Mouse (Mus musculus) intestine, embryonic 16.5 days (tissue): ENCODE measurements around the gene Mpzl1. TPM values are rescaled to one million over a fixed set of nuclear protein-coding genes. Genes with fewer than 3 reads are reported as not detected.

ENCODE experiments used
- ATAC-seq: fragments of 200-750 bp; cut with Nextera tagmentation; 2 replicates; pipeline ENCODE4 v1.8.0; 2017; ENCODE audit warnings: moderate TSS enrichment, moderate library complexity
- H3K27ac ChIP-seq: fragments of 300-500 bp; sonication (generic); 2 replicates; pipeline ENCODE4 v1.5.1; 2014; ENCODE audit warnings: mild to moderate bottlenecking, low read length
- H3K27me3 ChIP-seq: fragments of 300-500 bp; sonication (generic); replicated peaks from 2 replicates; pipeline ENCODE4 v1.6.1; 2014; ENCODE audit warnings: low read length, control low read depth, mixed read lengths; ENCODE audit not compliant: control insufficient read depth, insufficient read depth
- H3K36me3 ChIP-seq: fragments of 300-500 bp; sonication (generic); 2 replicates; pipeline ENCODE4 v1.6.1; 2014; ENCODE audit warnings: low read length, control low read depth; ENCODE audit not compliant: control insufficient read depth, insufficient read depth
- H3K4me1 ChIP-seq: fragments of 300-500 bp; sonication (generic); 2 replicates; pipeline ENCODE4 v1.6.1; 2014; ENCODE audit warnings: low read length, control low read depth, mixed read lengths; ENCODE audit not compliant: control insufficient read depth, insufficient read depth
- H3K4me2 ChIP-seq: fragments of 300-500 bp; sonication (generic); 2 replicates; pipeline ENCODE4 v1.6.1; 2014; ENCODE audit warnings: low read depth, low read length, control low read depth
- H3K4me3 ChIP-seq: fragments of 300-500 bp; sonication (generic); 2 replicates; pipeline ENCODE4 v1.5.1; 2014; ENCODE audit warnings: mild to moderate bottlenecking, low read length
- H3K9ac ChIP-seq: fragments of 300-500 bp; sonication (generic); 2 replicates; pipeline ENCODE4 v1.6.1; 2014; ENCODE audit warnings: low read depth, low read length
- H3K9me3 ChIP-seq: fragments of 300-500 bp; sonication (generic); 2 replicates; pipeline ENCODE4 v1.6.1; 2016; ENCODE audit warnings: low read length, control low read depth; ENCODE audit not compliant: control insufficient read depth
- WGBS: fragments of 180-500 bp; shearing (Covaris S2); extraction: QIAGEN DNeasy Blood & Tissue Kit; methylation state at CpG from one replicate; pipeline ENCODE4 v1.1.7; 2014; 5-methylcytosine and 5-hydroxymethylcytosine counted together
- polyA plus RNA-seq: library from polyadenylated mRNA; unstranded; fragments of >200 nt; fragmentation: Nextera tagmentation; extraction: Ambion mirVana; gene quantifications from 2 replicates; pipeline ENCODE4 v1.2.1, GENCODE M21; 2015

The Mpzl1 gene
- polyA plus RNA-seq, 1 experiment from 2014 or later, result 110 TPM

- H3K4me2 ChIP-seq, result peak overlapping the region; percentile 28
- WGBS, result 27% methylated on average over 8 of the region's 8 CpGs
- H3K4me1 ChIP-seq, result peaks cover 29% of the 10 kb centered on the region
- H3K4me3 ChIP-seq, result no peak overlapping the region; the same call in 1 of the 2 replicates
- no peaks in the 10 kb centered on the region for H3K36me3 ChIP-seq
- ATAC-seq, result peak; percentile 13; the same call in 1 of the 2 replicates
- no peaks in the 10 kb centered on the region for H3K27me3 ChIP-seq
- no peaks in the 10 kb centered on the region for H3K9me3 ChIP-seq
- H3K27ac ChIP-seq, result peak overlapping the region; percentile 76
- H3K9ac ChIP-seq, result peak overlapping the region; percentile 23
Measured at GRCm38 (mm10) chr1:165629975-165630374, 4.4 kb downstream of the Mpzl1 start.

GRCm38 (mm10) chr1:165628603-165629002 is 5.7 kb downstream of the Mpzl1 start:
- Histone ChIP-seq H3K9me3 (no peaks in the 10 kb centered on the region), H3K4me2 (no peak overlapping the region), H3K9ac (no peak overlapping the region), H3K4me3 (no peak overlapping the region), H3K4me1 (peaks cover 26% of the 10 kb centered on the region), H3K27ac (no peak overlapping the region), H3K27me3 (no peaks in the 10 kb centered on the region), H3K36me3 (no peaks in the 10 kb centered on the region)
- WGBS, result 82% methylated on average over 1 of the region's 1 CpGs
- no peak for ATAC-seq

- no peak overlapping the region for H3K4me2 ChIP-seq
- 65% methylated on average over 5 of the region's 5 CpGs for WGBS
- no peak for ATAC-seq
- H3K9me3 ChIP-seq, result no peaks in the 10 kb centered on the region
- H3K36me3 ChIP-seq, result no peaks in the 10 kb centered on the region
- H3K27me3 ChIP-seq, result no peaks in the 10 kb centered on the region
- H3K4me1 ChIP-seq, result peaks cover 18% of the 10 kb centered on the region
- no peak overlapping the region for H3K27ac ChIP-seq
- no peak overlapping the region for H3K9ac ChIP-seq
- H3K4me3 ChIP-seq, result no peak overlapping the region
Measured at GRCm38 (mm10) chr1:165625896-165626295, 8.4 kb downstream of the Mpzl1 start.

- ATAC-seq, result no peak
- no peaks in the 10 kb centered on the region for H3K36me3 ChIP-seq
- no peaks in the 10 kb centered on the region for H3K27me3 ChIP-seq
- no peak overlapping the region for H3K27ac ChIP-seq
- no peak overlapping the region for H3K4me2 ChIP-seq
- H3K4me3 ChIP-seq, result no peak overlapping the region
- no peaks in the 10 kb centered on the region for H3K9me3 ChIP-seq
- no peak overlapping the region for H3K9ac ChIP-seq
- 84% methylated on average over 5 of the region's 5 CpGs for WGBS
- H3K4me1 ChIP-seq, result peaks cover 14% of the 10 kb centered on the region
Measured at GRCm38 (mm10) chr1:165625058-165625457, 9.3 kb downstream of the Mpzl1 start.

GRCm38 (mm10) chr1:165618201-165618624 is 16.1 kb downstream of the Mpzl1 start:
- Histone ChIP-seq H3K4me3 (no peak overlapping the region), H3K27ac (no peak overlapping the region; the same call in 1 of the 2 replicates), H3K9me3 (0 out of 2 replicates have a peak, but pooled peaks cover 4% of the 10 kb centered on the region), H3K4me2 (no peak overlapping the region), H3K4me1 (peaks cover 19% of the 10 kb centered on the region), H3K9ac (no peak overlapping the region), H3K36me3 (peaks cover 11% of the 10 kb centered on the region; the same call in 1 of the 2 replicates), H3K27me3 (no peaks in the 10 kb centered on the region)
- ATAC-seq, result 0 out of 2 replicates have a peak, but pooled peaks have one; percentile 19
- 69% methylated on average over 9 of the region's 9 CpGs for WGBS

DNA sequence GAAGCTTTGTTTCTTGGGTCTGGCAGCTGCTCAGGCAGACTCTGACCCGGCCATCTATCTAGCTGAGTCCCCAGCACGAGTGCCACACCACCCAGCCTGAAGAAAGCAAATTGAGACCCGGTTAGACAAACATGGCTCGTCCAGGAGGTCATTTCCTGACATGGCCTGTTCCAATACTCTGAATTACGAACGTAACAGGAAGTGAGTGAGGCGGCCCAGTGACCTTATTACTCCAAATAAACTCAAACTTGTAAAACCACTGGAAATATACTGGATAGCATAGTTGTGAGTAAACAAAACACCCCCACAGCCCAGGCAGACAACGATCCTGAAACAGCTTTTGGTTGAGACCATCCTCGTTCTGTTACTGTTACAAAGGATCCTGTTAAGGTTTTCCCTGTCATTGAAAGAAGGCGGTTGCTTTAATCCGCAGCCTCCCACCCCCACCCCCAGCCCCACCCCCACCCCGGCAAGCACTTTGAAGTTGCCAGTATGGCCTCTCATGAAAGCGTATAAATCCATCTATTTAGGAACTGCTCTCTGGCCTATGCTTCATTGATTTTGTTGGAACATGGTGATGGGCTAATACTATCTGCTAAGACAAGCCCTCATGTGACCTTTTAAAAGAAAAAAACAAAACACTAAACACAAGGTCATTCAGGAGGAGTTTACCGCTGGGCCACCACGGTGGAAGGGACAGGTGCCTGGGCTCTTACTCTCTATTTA is 17.0 kb downstream of the Mpzl1 start:
- peaks cover 19% of the 10 kb centered on the region for H3K4me1 ChIP-seq
- H3K4me2 ChIP-seq, result peak overlapping the region; percentile 34
- WGBS, result 15% methylated on average over 15 of the region's 15 CpGs
- peak overlapping the region; percentile 21; the same call in 1 of the 2 replicates for H3K9ac ChIP-seq
- no peaks in the 10 kb centered on the region for H3K27me3 ChIP-seq
- 0 out of 2 replicates have a peak, but pooled peaks cover 4% of the 10 kb centered on the region for H3K9me3 ChIP-seq
- peak; percentile 85 for ATAC-seq
- H3K27ac ChIP-seq, result peak overlapping the region; percentile 81
- peaks cover 11% of the 10 kb centered on the region; the same call in 1 of the 2 replicates for H3K36me3 ChIP-seq
- H3K4me3 ChIP-seq, result no peak overlapping the region

GRCm38 (mm10) chr1:165616652-165617051 is 17.7 kb downstream of the Mpzl1 start:
- H3K4me3 ChIP-seq, result no peak overlapping the region
- peaks cover 11% of the 10 kb centered on the region; the same call in 1 of the 2 replicates for H3K36me3 ChIP-seq
- no peaks in the 10 kb centered on the region for H3K27me3 ChIP-seq
- peak overlapping the region; percentile 34; the same call in 1 of the 2 replicates for H3K4me2 ChIP-seq
- peak overlapping the region; percentile 81 for H3K27ac ChIP-seq
- peak overlapping the region; percentile 21; the same call in 1 of the 2 replicates for H3K9ac ChIP-seq
- peak; percentile 26 for ATAC-seq
- WGBS, result 17% methylated on average over 7 of the region's 7 CpGs
- peaks cover 19% of the 10 kb centered on the region for H3K4me1 ChIP-seq
- 0 out of 2 replicates have a peak, but pooled peaks cover 4% of the 10 kb centered on the region for H3K9me3 ChIP-seq

DNA sequence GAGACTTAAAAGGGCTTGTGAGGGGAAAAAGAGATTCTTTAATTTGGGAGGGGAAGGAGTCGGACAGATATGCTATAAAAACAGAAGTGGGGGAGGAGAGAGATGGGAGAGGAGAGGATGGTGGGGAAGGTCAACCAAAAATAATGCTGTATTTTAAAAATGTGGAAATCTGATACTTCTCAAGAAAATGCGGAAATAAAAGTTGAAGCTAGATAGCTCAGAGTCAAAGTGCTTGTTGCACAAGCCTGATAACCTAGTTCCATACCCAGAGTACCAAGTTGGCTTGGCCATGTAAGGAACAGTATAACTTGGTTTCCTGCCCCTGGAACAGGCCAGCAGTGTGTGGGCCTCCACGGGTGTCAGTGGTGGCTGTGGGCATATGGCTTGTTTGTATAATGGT is 19.5 kb downstream of the Mpzl1 start:
- Histone ChIP-seq H3K4me2 (no peak overlapping the region), H3K4me3 (no peak overlapping the region), H3K9ac (no peak overlapping the region), H3K27me3 (no peaks in the 10 kb centered on the region), H3K36me3 (peaks cover 11% of the 10 kb centered on the region; the same call in 1 of the 2 replicates), H3K27ac (no peak overlapping the region), H3K9me3 (0 out of 2 replicates have a peak, but pooled peaks cover 4% of the 10 kb centered on the region), H3K4me1 (peaks cover 19% of the 10 kb centered on the region)
- 93% methylated on average over 3 of the region's 3 CpGs for WGBS
- ATAC-seq, result no peak

DNA sequence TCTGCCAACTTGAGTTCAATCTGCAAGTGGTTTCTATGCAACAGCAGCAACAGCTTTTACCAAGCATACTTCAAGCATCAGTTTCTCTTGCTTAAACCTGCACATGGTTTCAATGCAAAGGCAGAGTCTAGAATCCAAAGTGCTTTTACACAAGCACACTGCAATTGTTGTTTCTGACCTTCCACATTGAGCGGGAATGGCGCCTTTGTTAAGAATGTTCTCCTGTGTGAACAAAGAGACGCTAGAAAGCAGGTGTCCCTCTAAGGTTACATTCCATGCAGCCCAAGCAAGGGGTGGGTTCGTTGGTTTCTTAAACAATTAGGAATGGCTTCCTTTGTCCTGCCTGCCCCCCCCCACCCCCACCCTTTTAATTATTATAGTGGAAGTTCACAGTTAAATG is 20.4 kb downstream of the Mpzl1 start:
- no peaks in the 10 kb centered on the region for H3K27me3 ChIP-seq
- no peak for ATAC-seq
- no peak overlapping the region for H3K4me3 ChIP-seq
- no peak overlapping the region for H3K4me2 ChIP-seq
- 83% methylated on average over 4 of the region's 4 CpGs for WGBS
- H3K36me3 ChIP-seq, result peaks cover 11% of the 10 kb centered on the region; the same call in 1 of the 2 replicates
- 0 out of 2 replicates have a peak, but pooled peaks cover 4% of the 10 kb centered on the region for H3K9me3 ChIP-seq
- H3K9ac ChIP-seq, result no peak overlapping the region
- H3K4me1 ChIP-seq, result peaks cover 25% of the 10 kb centered on the region
- H3K27ac ChIP-seq, result no peak overlapping the region
